Mouse (Mus musculus): Measurements from ENCODE around the gene Vmn1r199.
"Not testable (repeated sequence)": the region's sequence is repeated elsewhere in the genome, so short reads cannot be mapped to it uniquely, and the experiment has no call there.

Gene Vmn1r199

DNA sequence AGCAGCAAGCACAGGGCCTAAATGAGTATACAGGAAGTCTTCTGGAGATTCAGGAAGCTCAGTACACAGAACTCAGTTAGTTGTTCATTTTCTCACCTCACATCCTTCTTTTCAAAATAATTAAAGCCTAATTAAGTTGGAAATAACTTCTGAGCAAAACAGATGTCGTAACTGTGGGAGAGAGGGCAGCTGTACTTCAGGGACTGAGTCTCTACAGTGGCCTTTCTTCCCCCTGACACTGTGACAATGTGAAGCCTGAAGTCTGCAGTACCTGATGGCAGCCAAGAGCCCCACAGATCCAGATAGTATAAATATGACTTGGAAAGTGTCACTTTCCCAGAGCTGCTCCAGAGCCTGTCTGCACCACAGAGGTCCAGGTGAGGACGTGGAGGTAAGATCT lies at the start of gene Vmn1r199:
Gene Vmn1r199 (plus strand): TSS at position 301 of the 400 bp plus-strand sequence.
- no peak for DNase-seq

DNA sequence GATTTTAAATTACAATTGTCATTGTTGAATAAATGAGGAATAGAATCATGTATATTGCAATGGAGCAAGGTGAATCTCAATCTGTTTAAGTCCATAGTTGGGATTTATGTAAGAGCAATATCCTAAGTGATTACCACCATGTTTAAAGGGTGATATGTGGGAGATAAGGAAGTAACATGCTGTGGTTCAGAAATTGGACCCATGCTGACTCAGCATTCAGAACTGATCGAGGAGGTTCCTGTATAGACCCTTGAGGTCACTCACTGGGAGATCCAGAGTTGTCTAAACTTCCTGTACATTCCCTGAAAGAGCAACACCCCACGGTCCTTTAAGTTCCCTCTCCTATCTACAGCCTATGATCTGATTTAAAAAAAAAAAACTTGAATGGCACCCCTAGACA lies 46.3 kb upstream of the Vmn1r199 start:
- DNase-seq, result no peak

DNA sequence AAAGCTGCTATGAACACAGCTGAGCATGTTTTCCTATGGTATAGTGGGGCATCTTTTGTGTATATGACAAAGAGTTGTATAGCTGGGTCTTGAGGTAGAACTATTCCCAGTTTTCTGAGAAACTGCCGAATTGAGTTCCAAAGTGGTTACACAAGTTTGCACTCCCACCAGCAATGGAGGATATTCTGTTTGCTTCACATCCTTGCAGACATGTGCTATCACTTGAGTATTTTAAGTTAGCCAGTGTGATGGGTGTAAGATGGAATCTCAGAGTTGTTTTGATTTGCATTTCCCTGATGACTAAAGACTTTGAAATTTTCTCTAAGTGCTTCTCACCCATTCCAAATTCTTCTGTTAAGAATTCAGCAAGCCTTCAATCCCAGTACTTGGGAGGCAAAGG lies 44.1 kb upstream of the Vmn1r199 start:
- DNase-seq, result no peak

DNA sequence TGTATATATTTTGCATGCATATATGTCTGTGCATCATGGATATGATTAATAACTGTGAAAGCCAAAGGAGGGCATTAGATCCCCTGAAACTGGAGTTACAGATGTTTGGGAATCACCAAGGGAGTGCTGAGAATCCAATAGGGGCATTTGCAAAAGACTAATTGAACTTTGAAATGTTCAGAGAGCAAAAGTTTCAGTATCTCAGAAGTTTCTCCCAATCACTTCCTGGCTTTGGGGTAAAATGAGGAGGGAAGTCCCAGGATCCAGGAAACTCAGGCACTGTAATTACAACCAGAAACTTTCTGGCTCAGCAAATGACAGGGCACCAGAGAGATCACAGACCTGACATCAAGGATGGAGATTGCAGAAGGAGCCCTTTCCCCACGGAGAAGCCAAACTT lies 29.6 kb upstream of the Vmn1r199 start, which contains the start of gene Vmn1r198:
Gene Vmn1r198 (plus strand): TSS at position 301 of the 400 bp plus-strand sequence.
- no peak for DNase-seq

DNA sequence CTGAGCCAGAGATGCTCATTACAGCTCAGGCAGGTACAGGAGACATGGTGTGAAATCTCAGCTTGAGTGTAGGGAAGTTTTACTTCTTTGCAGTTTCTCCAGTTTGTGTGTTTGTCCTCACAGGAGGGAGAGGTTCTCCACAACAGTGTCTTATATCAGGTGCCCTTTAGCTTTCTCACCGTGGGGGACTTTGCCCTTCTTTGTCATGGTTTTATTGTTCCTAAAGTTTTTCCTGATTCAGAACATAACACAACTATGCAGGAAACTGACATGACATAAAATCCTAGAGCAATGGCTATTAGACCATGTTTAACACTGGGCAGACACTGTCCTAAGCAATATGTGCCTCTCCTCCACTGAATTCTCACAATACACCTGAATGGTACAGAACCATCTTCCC lies 28.8 kb upstream of the Vmn1r199 start:
- no peak for DNase-seq

DNA sequence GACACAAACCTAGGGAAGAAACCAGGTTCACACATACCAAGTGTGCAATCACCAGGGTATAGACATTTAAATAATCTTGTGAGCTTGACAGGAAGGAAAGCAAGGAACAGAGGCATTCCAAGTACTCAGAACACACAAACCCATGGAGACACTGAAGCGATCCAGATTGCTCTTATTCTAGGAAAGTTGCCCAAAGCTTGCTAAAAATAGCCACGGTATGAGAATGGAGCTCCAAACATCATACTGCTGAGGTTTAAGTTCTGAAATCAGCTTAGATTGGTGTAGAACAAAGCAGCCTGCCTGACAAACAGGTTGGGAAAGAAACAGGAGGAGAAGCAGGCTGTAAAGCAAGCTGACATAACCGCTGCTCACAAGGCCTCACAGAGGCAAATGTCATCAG lies 1.5 kb downstream of the Vmn1r199 start:
- DNase-seq, result not testable (repeated sequence)

DNA sequence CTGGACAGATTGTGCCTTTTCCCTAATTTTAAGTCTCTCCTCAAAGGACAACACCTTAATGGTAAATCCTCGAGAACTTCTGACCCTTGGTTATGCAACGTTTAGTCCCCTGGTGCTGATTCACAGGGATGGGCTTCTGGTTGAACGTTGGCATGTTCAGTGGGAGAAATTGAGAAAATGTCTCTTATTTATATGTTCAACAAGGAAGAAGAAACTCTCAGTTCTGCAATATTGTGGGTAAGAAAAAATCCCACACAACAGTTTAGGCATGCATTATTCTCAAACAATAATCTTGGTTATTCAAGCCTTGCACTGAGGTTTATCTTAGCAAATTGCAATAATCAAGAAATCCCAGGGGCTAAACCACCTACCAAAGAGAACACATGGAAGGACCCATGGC lies 3.8 kb downstream of the Vmn1r199 start:
- no peak for DNase-seq

DNA sequence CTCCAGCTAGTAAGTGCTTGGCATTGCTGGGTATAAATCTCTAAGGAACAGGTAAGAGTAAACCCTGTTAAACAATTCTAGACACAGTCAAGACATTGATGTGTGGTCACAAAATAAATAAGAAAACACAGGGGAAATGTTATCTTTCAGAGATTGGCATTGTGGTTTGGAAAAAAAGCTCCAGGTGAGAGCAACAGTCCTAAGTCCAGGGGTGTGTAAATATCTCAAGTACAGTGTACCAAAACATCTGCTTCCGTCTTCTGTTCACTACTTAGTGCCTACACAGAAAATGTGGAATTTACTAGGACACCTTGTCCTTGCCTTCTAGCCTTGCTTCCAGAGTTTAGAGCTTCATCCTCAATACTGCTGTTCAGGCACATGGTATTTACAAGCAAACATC lies 7.4 kb downstream of the Vmn1r199 start:
- no peak for DNase-seq

DNA sequence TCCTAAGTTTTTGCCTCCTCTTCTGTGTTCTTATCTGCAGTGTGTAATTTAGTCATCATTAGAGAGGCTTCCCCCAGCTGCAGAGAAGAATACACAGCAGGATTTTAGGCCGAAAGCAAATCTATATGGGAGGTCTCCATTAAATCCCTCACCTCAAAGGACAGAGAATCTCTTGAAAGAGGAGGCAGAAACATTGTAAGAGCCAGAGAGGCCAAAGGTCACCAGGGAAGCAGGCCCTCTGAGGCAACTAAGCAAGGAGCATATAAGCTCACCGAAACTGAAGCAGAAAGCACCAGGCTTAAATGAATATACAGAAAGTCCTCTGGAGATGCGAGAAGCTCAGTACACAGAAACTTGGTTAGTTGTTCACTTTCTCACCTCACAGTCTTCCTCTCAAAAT lies 10.5 kb downstream of the Vmn1r199 start, which contains the start of gene Vmn1r200:
Gene Vmn1r200 (plus strand): TSS at position 301 of the 400 bp plus-strand sequence.
- no peak for DNase-seq

DNA sequence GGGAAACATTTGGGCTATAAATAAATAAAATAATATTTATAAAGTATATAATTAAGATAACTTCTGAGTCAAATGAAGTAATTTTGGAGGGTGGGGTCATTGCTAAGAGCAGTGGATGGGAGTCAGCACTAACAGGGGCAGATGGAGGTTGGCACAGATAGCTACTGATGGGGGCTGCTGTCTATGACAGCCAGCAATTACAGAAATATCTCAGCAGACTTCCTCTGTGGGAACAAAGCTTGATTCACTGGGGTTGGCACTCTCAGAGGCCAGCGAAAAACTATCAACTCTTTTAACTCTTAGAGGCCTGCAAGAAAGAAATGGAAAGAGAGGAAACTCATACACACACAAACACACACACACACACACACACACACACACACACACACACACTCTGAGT lies 23.4 kb downstream of the Vmn1r199 start:
- DNase-seq, result no peak

Measured in cerebellum, adult 8-10 months (tissue).